Mouse (Mus musculus) thymus, postnatal 14 days (tissue): Measurements from ENCODE around the gene Cbx1.

Source experiments
- DNase-seq: peaks from one replicate; pipeline ENCODE4 v3.0.0; 2021

The Cbx1 gene

GRCm38 (mm10) chr11:96816979-96817378, 28.1 kb downstream of the Cbx1 start:
- no peak for DNase-seq

GRCm38 (mm10) chr11:96818128-96818710, 29.3 kb downstream of the Cbx1 start:
- DNase-seq: no peak

- no peak for DNase-seq
These were observed 33.0 kb downstream of the Cbx1 start for GRCm38 (mm10) chr11:96821956-96822355.

DNA sequence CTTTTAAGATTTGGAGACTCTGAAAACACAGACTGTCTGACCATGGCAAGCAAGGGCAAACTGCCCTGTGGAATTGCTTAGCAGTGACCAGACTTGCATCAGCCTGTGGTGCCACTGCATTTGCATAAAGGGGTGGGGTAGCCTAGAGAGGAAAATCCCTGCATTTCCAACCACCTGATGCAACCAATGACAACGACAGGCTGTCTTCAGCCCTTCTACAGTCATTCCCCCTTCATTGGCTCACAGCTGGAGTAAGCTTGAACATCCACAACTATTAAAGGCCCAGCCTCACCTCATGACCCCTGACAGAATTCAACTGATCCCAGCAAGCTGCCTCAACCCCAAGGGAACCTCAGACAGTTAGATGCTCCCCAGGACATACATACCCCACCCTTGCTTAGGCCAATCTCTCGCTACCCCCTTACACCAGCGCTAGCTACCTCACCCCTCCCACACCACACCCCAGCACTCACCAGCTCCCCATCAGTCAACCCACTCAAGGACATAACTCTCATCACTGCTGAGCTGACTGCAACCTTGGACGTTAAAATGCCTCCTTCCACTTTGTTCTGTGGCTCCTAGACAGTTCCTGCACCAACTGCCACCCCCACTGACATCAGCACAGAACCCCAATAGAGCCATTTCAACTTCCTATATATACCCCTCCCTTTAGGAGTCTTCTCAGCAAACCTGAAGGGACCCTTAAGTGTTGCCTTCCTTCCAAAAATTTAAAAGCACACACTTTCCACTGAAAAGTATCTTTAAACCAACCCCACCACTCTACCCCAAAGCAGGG, 33.9 kb downstream of the Cbx1 start:
- DNase-seq: no peak

GRCm38 (mm10) chr11:96823471-96823837, 34.5 kb downstream of the Cbx1 start:
- no peak for DNase-seq

GRCm38 (mm10) chr11:96823880-96824782, 35.2 kb downstream of the Cbx1 start:
- DNase-seq: peak; percentile 94

- DNase-seq: no peak
These were observed 36.0 kb downstream of the Cbx1 start for GRCm38 (mm10) chr11:96824783-96825495.

DNA sequence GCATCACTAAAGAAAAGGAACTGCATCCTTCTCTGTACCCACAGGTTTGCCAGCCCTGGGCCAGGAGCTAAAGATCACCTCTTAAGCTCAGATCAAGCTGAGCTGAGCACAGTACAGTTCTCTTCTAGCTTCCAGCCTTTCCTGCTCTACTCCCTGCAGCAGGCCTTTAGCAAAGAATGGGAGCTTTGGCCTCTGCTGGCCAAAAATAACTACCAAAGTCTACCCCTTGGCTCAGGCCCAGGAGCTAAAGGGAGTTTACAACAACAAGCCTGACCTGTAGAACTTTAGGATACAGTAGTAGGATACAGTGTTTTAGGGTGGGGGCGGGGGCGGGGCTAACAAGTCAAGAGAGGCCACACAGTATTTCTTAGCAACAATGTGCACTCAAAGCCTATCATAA, 37.6 kb downstream of the Cbx1 start:
- no peak for DNase-seq

DNA sequence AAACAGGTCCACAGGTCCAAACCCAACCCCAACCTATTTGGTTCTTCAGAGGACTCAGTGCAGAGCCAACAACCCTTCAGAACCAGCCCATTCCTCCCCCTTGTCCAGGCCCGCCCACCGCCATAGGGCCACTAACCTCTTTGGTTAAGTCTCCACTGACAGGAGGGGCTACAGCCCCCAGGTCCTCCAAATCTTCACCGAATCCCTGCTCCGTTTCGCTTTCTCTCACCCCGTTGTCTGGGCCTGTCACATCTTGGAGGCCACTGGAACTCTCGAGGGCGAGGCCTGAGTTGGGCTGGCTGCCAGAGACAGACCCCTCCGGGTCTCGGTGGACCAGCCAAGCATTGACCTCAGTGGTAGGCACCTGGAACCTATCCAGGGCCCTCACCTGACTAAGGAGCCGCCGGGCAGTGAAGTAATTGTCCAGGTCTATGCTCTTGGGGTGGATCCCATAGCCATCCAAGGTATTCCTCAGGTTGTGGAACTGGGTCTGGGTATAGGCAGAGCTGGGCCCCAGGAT, 38.2 kb downstream of the Cbx1 start:
- DNase-seq: no peak

- no peak for DNase-seq
These were observed 39.0 kb downstream of the Cbx1 start for GRCm38 (mm10) chr11:96827917-96828316.

- DNase-seq: no peak
These were observed 40.0 kb downstream of the Cbx1 start for GRCm38 (mm10) chr11:96828881-96829280.

- DNase-seq: peak; percentile 78
These were observed 40.5 kb downstream of the Cbx1 start for GRCm38 (mm10) chr11:96829403-96829812.

DNA sequence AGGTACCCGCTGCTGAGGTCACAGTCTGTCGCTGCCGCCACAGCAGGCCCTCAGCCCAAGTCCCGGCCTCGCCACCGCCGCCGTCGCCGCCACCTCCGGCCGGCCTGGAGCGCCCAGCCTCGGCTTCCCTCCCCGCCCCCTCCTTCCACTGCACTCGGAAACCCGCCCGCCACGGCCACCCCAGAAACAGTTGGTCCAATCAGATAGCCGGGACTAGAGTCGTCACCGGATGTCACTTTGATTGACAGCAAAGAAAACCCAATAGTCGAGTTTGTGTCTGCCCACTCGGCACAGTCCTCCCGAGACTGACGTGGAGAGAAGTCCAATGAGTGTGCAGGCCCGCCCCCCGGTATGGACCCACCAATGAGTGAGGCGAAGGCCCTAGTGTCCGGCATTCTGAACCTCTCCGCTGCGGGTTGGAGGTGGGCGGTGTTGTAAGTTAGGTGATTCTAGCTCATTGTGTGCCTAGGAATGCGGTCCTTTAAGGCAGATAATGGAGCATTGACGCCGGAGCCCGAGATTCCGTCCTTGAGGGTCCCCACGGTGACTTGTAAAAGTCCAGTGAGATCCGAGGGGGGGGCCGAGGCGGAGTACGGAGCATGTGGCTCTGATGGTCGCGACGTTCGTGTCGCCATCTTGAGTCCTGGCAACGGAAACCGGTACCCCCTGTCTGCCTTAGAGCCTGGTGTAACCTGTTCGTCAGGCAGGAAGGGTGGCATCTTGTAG, 41.0 kb downstream of the Cbx1 start, which contains the start of gene Nfe2l1:
Nfe2l1 (minus strand) TSS at position 156 of the 726 bp plus-strand sequence.
- peak; percentile 98 for DNase-seq

- no peak for DNase-seq
These were observed 41.8 kb downstream of the Cbx1 start for GRCm38 (mm10) chr11:96830539-96831216.

DNA sequence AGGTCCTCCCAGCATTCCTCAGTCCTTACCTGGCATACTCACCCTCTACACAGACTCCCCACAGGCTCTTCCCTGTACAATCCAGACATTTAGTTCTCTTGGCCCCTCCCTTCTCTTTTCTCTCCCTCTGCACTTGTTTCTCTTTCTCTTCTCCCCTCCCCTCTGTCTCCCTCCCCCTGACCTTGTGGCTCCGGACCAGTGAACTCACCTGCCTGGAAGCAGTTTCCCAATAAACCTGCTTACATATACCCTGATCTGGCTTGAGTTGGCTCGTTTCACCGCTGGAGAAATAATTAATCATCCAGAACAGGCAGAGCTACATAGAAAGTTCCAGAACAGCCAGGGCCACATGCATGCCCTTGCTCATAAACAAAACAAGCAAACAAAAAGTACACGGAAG, 42.6 kb downstream of the Cbx1 start:
- DNase-seq: no peak

GRCm38 (mm10) chr11:96832541-96832940, 43.6 kb downstream of the Cbx1 start:
- no peak for DNase-seq

GRCm38 (mm10) chr11:96832973-96833372, 44.0 kb downstream of the Cbx1 start:
- DNase-seq: no peak

DNA sequence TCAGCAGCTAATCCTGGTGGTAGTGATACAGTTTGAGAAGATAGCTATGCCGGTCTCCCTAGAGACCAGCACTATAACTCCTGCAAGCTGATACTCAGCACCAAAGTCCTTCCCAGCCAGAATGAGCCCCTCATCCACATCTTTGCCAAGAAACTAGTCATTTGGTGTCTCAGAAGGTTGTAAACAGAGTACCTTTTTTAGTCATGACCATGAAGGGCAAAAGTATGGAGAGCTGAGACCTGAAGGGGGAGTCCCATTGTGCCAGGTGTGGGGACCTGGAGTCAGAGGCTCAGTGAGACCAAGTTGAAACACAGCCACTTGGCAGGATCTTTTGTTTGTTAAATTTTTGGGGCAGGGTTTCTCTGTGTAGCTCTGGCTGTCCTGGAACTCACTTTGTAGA, 45.2 kb downstream of the Cbx1 start:
- no peak for DNase-seq

GRCm38 (mm10) chr11:96837298-96837697, 48.4 kb downstream of the Cbx1 start:
- no peak for DNase-seq

- DNase-seq: no peak
These were observed 49.4 kb downstream of the Cbx1 start for GRCm38 (mm10) chr11:96838341-96838740.

- no peak for DNase-seq
These were observed 50.5 kb downstream of the Cbx1 start for GRCm38 (mm10) chr11:96839428-96839827.
